Mouse (Mus musculus): Measurements from ENCODE around the gene Kndc1. TPM values are rescaled to one million over a fixed set of nuclear protein-coding genes. Genes with fewer than 3 reads are reported as not detected.
A peak's percentile ranks its signal among the peaks of the same experiment; 100 is the strongest.

Kndc1 gene
- polyA plus RNA-seq (2015; fragmentation: Nextera tagmentation; extraction: Ambion mirVana), result 0.11 and 0.20 TPM in 2 replicates

DNA sequence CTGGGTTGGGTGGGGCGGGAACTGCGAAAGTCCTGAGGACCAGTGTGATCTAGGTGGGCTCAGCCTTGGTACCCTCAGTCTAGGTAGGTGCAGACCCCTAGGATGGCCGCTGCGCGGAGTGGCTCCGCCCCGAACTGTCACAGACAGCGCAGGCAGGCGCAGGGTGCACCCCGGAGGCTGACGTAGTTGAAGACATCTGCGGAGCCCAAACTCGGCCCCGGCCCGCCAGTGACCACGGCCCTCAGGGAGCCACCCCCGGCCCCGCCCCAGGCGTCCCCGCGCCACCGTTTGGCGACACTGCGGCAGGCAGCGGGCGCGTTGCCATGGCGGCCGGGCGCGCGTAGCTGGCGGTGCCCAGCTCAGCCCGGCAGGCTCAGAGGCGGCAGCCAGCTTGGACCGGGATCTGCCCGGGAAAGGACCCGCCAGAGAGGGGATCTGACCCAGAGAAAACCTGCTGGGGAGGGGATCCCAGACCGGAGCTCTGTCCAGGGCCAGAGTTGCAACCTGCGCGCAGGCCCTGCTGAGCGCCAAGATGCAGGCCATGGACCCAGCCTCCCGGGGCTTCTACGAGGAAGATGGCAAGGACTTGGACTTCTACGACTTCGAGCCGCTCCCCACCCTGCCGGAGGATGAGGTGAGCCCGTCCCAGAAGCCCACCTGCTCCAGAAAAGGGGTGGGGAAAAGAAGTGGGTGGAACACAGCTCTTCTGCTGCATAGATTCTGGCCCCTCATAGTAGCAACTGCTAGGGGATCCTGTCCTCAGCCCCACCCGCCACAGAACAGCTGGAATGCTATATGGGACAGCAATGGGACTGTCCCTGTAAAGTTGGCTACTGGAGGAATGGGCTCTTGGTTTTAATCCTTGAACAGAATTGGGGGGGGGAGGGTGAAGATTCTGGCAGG lies at the start of gene Kndc1:
Gene Kndc1, plus strand, starts transcription at position 42 of the 903 bp plus-strand sequence.
- Histone ChIP-seq H3K9me3 (no peaks in the 10 kb centered on the region), H3K4me1 (peaks cover 10% of the 10 kb centered on the region), H3K27me3 (peaks cover 69% of the 10 kb centered on the region), H3K4me2 (replicated peaks) (peak within 1 kb of the TSS; percentile 91), H3K27ac (no peak within 1 kb of the TSS), H3K36me3 (no peaks in the 10 kb centered on the region), H3K9ac (peak within 1 kb of the TSS; percentile 60), H3K4me3 (peak within 1 kb of the TSS; percentile 51)
- no peak for ATAC-seq (ENCODE audit: low FRiP score, low read depth)
- WGBS, result under 1% methylated on average over 50 of the region's 50 CpGs

GRCm38 (mm10) chr7:139845101-139845500 lies 49.4 kb upstream of the Kndc1 start:
- Histone ChIP-seq H3K4me3 (no peak overlapping the region), H3K27ac (no peak overlapping the region), H3K9ac (no peak overlapping the region), H3K4me1 (0 out of 2 replicates have a peak, but pooled peaks cover 2% of the 10 kb centered on the region), H3K27me3 (no peaks in the 10 kb centered on the region), H3K4me2 (replicated peaks) (no peak overlapping the region), H3K36me3 (no peaks in the 10 kb centered on the region), H3K9me3 (no peaks in the 10 kb centered on the region)
- ATAC-seq (ENCODE audit: low FRiP score, low read depth), result no peak
- WGBS, result 74% methylated on average over 2 of the region's 2 CpGs

GRCm38 (mm10) chr7:139850152-139850551 lies 44.3 kb upstream of the Kndc1 start:
- H3K4me2 ChIP-seq (replicated peaks), result no peak overlapping the region
- no peaks in the 10 kb centered on the region for H3K9me3 ChIP-seq
- no peak overlapping the region for H3K4me3 ChIP-seq
- H3K36me3 ChIP-seq, result no peaks in the 10 kb centered on the region
- no peak for ATAC-seq (ENCODE audit: low FRiP score, low read depth)
- H3K27ac ChIP-seq, result no peak overlapping the region
- WGBS, result 15% methylated on average over 6 of the region's 6 CpGs
- no peak overlapping the region for H3K9ac ChIP-seq
- 0 out of 2 replicates have a peak, but pooled peaks cover 5% of the 10 kb centered on the region for H3K4me1 ChIP-seq
- no peaks in the 10 kb centered on the region for H3K27me3 ChIP-seq

GRCm38 (mm10) chr7:139850677-139851076 lies 43.8 kb upstream of the Kndc1 start:
- no peaks in the 10 kb centered on the region for H3K9me3 ChIP-seq
- H3K27me3 ChIP-seq, result no peaks in the 10 kb centered on the region
- no peak overlapping the region for H3K27ac ChIP-seq
- H3K4me2 ChIP-seq (replicated peaks), result no peak overlapping the region
- H3K4me1 ChIP-seq, result 0 out of 2 replicates have a peak, but pooled peaks cover 5% of the 10 kb centered on the region
- no peak for ATAC-seq (ENCODE audit: low FRiP score, low read depth)
- H3K4me3 ChIP-seq, result no peak overlapping the region
- 76% methylated on average over 5 of the region's 5 CpGs for WGBS
- no peaks in the 10 kb centered on the region for H3K36me3 ChIP-seq
- no peak overlapping the region for H3K9ac ChIP-seq

GRCm38 (mm10) chr7:139851098-139851497 lies 43.4 kb upstream of the Kndc1 start:
- Histone ChIP-seq H3K4me2 (replicated peaks) (no peak overlapping the region), H3K27ac (no peak overlapping the region), H3K9me3 (no peaks in the 10 kb centered on the region), H3K4me1 (0 out of 2 replicates have a peak, but pooled peaks cover 5% of the 10 kb centered on the region), H3K4me3 (no peak overlapping the region), H3K9ac (no peak overlapping the region), H3K36me3 (no peaks in the 10 kb centered on the region), H3K27me3 (no peaks in the 10 kb centered on the region)
- WGBS, result 56% methylated on average over 6 of the region's 6 CpGs
- no peak for ATAC-seq (ENCODE audit: low FRiP score, low read depth)

DNA sequence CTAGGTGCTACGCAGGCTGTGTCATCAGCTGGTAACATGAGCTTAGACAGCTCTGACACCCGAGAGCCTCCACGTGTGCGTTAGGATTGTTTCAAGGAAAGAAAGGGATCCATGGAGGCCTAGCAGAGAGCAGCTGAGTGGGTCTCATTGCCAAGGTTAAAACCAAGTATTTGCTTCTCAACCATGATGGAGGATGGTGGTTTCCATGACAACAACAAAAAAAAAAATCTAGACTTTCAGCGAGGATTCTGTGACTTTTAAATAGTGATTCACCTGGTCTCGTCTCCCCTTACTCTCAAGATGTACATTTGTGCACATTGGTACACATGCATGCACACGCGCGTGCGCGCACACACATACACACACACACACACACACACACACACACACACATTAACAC lies 39.2 kb upstream of the Kndc1 start:
- no peak for ATAC-seq (ENCODE audit: low FRiP score, low read depth)

DNA sequence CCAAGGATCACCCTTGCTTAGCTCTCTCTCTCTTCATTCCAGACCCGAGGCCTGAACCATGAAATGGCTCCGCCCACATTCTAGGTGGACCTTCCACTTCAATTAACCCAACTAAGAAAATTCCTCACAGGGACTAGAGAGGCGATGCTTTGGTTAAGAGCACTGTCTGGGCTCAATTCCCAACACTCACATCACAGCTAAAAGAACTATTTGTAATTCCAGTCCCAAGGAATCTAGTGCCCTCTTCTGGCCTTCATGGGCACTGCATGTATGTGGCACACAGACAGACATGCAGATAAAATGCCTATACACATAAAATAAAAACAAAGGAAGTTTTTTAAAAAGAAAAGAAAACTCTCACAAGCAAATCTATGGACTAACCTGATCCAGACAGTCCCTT lies 33.1 kb upstream of the Kndc1 start:
- 20% methylated on average over 3 of the region's 3 CpGs for WGBS
- no peak overlapping the region for H3K4me2 ChIP-seq (replicated peaks)
- H3K36me3 ChIP-seq, result no peaks in the 10 kb centered on the region
- no peak for ATAC-seq (ENCODE audit: low FRiP score, low read depth)
- no peak overlapping the region for H3K9ac ChIP-seq
- H3K27me3 ChIP-seq, result 0 out of 2 replicates have a peak, but pooled peaks cover 2% of the 10 kb centered on the region
- no peaks in the 10 kb centered on the region for H3K9me3 ChIP-seq
- no peaks in the 10 kb centered on the region for H3K4me1 ChIP-seq
- H3K27ac ChIP-seq, result no peak overlapping the region
- H3K4me3 ChIP-seq, result no peak overlapping the region

More for the DNA sequence above, 39.2 kb upstream of the Kndc1 start:
- H3K27me3 ChIP-seq, result no peaks in the 10 kb centered on the region
- 77% methylated on average over 11 of the region's 11 CpGs for WGBS
- no peak overlapping the region for H3K4me2 ChIP-seq (replicated peaks)
- H3K27ac ChIP-seq, result no peak overlapping the region
- H3K9ac ChIP-seq, result no peak overlapping the region
- 0 out of 2 replicates have a peak, but pooled peaks cover 1% of the 10 kb centered on the region for H3K4me1 ChIP-seq
- no peaks in the 10 kb centered on the region for H3K9me3 ChIP-seq
- H3K36me3 ChIP-seq, result no peaks in the 10 kb centered on the region
- H3K4me3 ChIP-seq, result no peak overlapping the region

- Histone ChIP-seq H3K9me3 (no peaks in the 10 kb centered on the region), H3K27me3 (0 out of 2 replicates have a peak, but pooled peaks cover 2% of the 10 kb centered on the region), H3K36me3 (no peaks in the 10 kb centered on the region), H3K4me2 (replicated peaks) (no peak overlapping the region), H3K9ac (no peak overlapping the region), H3K4me3 (no peak overlapping the region), H3K27ac (no peak overlapping the region), H3K4me1 (no peaks in the 10 kb centered on the region)
- ATAC-seq (ENCODE audit: low FRiP score, low read depth), result no peak
- 52% methylated on average over 2 of the region's 2 CpGs for WGBS
Observed at GRCm38 (mm10) chr7:139863076-139863475, 31.4 kb upstream of the Kndc1 start.

DNA sequence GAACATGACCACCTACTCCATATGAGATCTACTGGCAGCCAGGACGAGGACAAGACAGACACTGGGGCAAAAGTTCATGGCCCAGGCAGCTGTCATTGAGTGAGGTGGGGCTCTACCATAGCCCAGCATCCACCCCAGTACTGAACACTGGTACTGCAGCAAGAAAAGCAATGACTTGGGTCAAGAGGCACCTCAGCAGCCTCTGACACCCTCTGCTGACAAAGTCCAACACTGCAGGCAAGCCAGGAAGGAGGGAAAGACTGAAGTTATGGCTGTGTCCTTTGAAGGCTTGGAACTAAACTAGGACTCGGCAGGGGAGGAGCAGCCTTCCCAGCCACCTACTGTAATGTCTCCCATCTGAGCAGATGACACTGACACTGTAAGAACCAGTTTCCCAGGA lies 30.2 kb upstream of the Kndc1 start:
- 0 out of 2 replicates have a peak, but pooled peaks cover 2% of the 10 kb centered on the region for H3K27me3 ChIP-seq
- no peak for ATAC-seq (ENCODE audit: low FRiP score, low read depth)
- no peaks in the 10 kb centered on the region for H3K9me3 ChIP-seq
- 36% methylated on average over 2 of the region's 2 CpGs for WGBS
- H3K4me3 ChIP-seq, result no peak overlapping the region
- no peak overlapping the region for H3K4me2 ChIP-seq (replicated peaks)
- no peak overlapping the region for H3K27ac ChIP-seq
- H3K9ac ChIP-seq, result no peak overlapping the region
- H3K36me3 ChIP-seq, result no peaks in the 10 kb centered on the region
- H3K4me1 ChIP-seq, result no peaks in the 10 kb centered on the region

DNA sequence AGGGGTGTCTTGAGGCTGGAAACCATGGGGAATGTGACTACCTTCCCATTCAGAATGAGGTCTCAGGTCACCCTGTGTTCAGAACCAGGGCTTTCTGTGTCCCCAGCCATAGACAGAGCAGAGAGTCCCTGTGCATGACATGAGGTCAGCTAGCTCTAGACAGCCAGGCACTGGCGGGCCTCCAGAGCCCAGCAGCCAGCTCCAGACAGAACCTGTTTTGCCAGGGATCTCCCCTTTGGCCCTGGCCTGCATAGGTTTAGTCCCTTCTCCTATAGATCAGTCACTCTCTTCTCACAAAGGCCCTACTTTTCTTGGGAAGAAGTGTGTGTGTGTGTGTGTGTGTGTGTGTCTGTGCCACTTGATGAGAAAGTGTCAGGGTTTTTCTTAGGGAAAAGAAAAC lies 29.6 kb upstream of the Kndc1 start:
- Histone ChIP-seq H3K36me3 (no peaks in the 10 kb centered on the region), H3K9me3 (no peaks in the 10 kb centered on the region), H3K4me1 (no peaks in the 10 kb centered on the region), H3K27me3 (0 out of 2 replicates have a peak, but pooled peaks cover 2% of the 10 kb centered on the region), H3K27ac (no peak overlapping the region), H3K4me2 (replicated peaks) (no peak overlapping the region), H3K9ac (no peak overlapping the region), H3K4me3 (no peak overlapping the region)
- 74% methylated on average over 1 of the region's 1 CpGs for WGBS
- no peak for ATAC-seq (ENCODE audit: low FRiP score, low read depth)

DNA sequence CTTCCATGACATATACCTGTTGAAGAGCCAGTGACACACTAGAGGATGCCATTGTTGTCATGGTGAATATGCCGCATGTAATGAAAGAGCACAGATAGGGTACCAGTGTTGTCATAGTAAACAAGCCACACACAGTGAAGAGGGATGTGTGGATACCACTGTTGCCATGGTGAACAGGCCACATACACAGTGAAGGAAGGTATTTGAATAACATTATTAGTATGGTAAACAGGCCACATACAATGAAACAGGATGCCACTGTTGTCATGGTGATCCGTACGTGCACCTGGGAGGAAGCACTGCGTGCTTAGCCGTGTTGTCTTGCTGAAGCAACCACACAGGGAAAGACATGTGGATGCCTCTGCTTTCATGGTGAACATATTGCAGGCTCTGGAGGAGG lies 23.5 kb upstream of the Kndc1 start:
- Histone ChIP-seq H3K36me3 (no peaks in the 10 kb centered on the region), H3K27me3 (no peaks in the 10 kb centered on the region), H3K27ac (no peak overlapping the region), H3K9me3 (no peaks in the 10 kb centered on the region), H3K4me2 (replicated peaks) (no peak overlapping the region), H3K4me1 (no peaks in the 10 kb centered on the region), H3K4me3 (no peak overlapping the region), H3K9ac (no peak overlapping the region)
- no peak for ATAC-seq (ENCODE audit: low FRiP score, low read depth)
- 93% methylated on average over 5 of the region's 5 CpGs for WGBS

DNA sequence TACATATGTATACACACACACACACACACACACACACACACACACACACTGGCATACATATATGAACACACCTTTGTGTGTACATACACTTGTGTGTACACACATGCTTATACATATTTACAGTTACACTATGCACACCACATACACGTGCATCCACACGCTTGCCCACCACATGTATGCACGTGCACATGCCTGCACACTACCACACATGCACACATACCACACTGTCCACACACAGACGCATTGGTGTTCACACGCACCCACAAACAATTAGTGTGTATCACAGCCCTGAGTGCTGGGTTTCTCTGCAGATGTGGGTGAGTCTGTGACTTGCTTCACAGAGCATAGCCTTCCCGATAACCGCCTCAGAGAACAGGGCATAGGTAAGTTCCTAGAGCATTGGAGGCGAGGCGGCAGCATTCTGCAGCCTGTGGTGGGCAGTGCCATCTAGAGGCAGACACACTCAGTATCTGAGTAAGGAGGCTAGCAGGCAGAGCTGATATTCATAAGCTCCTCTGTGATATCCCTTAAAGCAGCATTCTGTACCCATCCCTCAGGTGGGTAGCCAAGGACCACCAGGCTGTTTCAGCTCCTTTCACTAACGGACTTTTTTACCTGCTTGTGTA lies 17.2 kb upstream of the Kndc1 start:
- no peak overlapping the region for H3K9ac ChIP-seq
- H3K9me3 ChIP-seq, result no peaks in the 10 kb centered on the region
- no peak overlapping the region for H3K4me2 ChIP-seq (replicated peaks)
- H3K27me3 ChIP-seq, result 0 out of 2 replicates have a peak, but pooled peaks cover 1% of the 10 kb centered on the region
- H3K36me3 ChIP-seq, result no peaks in the 10 kb centered on the region
- no peak overlapping the region for H3K4me3 ChIP-seq
- ATAC-seq (ENCODE audit: low FRiP score, low read depth), result peak; percentile 19; the same call in 1 of the 2 replicates
- no peak overlapping the region for H3K27ac ChIP-seq
- H3K4me1 ChIP-seq, result no peaks in the 10 kb centered on the region
- WGBS, result 75% methylated on average over 10 of the region's 10 CpGs
